Mouse (Mus musculus): ENCODE results near the gene Abhd15.

GRCm38 (mm10) chr11:77471407-77471806, 43.5 kb upstream of the Abhd15 start:
- TF ChIP-seq CTCF (IDR thresholded peaks at IDR 0.05) (no peak), EP300 (IDR thresholded peaks at IDR 0.05) (no peak)
